Mouse (Mus musculus): ENCODE results near the gene Prkd2. TPM values are rescaled to one million over a fixed set of nuclear protein-coding genes. Genes with fewer than 3 reads are reported as not detected.

The Prkd2 gene
- polyA plus RNA-seq, 1 experiment from 2014 or later: 15.7 TPM

GRCm38 (mm10) chr7:16903439-16903955 lies 60.8 kb downstream of the Prkd2 start:
- 91% methylated on average over 2 of the region's 2 CpGs for WGBS
- no peak overlapping the region for H3K27ac ChIP-seq (ENCODE audit: low read depth, low read length)

GRCm38 (mm10) chr7:16904120-16904675 lies 61.5 kb downstream of the Prkd2 start:
- no peaks in the 10 kb centered on the region for H3K9me3 ChIP-seq (ENCODE audit: control insufficient read depth, low read length)
- ATAC-seq (ENCODE audit: low FRiP score, low TSS enrichment): no peak
- H3K4me3 ChIP-seq (ENCODE audit: low read length): no peak overlapping the region
- no peak overlapping the region for H3K4me2 ChIP-seq (replicated peaks; ENCODE audit: low read depth, low read length)
- no peak overlapping the region for H3K9ac ChIP-seq (ENCODE audit: low read depth, low read length)
- peaks cover 52% of the 10 kb centered on the region for H3K4me1 ChIP-seq (ENCODE audit: control insufficient read depth, insufficient read depth, low read length)
- no peaks in the 10 kb centered on the region for H3K27me3 ChIP-seq (ENCODE audit: control insufficient read depth, insufficient read depth, low read length)
- 39% methylated on average over 8 of the region's 10 CpGs for WGBS
- H3K36me3 ChIP-seq (ENCODE audit: control insufficient read depth, insufficient read depth, low read length): no peaks in the 10 kb centered on the region
- no peak overlapping the region for H3K27ac ChIP-seq (ENCODE audit: low read depth, low read length)

More at GRCm38 (mm10) chr7:16903439-16903955, 60.8 kb downstream of the Prkd2 start:
- ATAC-seq (ENCODE audit: low FRiP score, low TSS enrichment): no peak
- no peak overlapping the region for H3K4me2 ChIP-seq (replicated peaks; ENCODE audit: low read depth, low read length)
- peaks cover 49% of the 10 kb centered on the region for H3K4me1 ChIP-seq (ENCODE audit: control insufficient read depth, insufficient read depth, low read length)
- no peak overlapping the region for H3K4me3 ChIP-seq (ENCODE audit: low read length)
- H3K9ac ChIP-seq (ENCODE audit: low read depth, low read length): no peak overlapping the region
- H3K36me3 ChIP-seq (ENCODE audit: control insufficient read depth, insufficient read depth, low read length): no peaks in the 10 kb centered on the region
- no peaks in the 10 kb centered on the region for H3K9me3 ChIP-seq (ENCODE audit: control insufficient read depth, low read length)
- H3K27me3 ChIP-seq (ENCODE audit: control insufficient read depth, insufficient read depth, low read length): no peaks in the 10 kb centered on the region

GRCm38 (mm10) chr7:16905491-16906021 lies 62.9 kb downstream of the Prkd2 start:
- no peak overlapping the region for H3K4me3 ChIP-seq (ENCODE audit: low read length)
- peaks cover 57% of the 10 kb centered on the region for H3K4me1 ChIP-seq (ENCODE audit: control insufficient read depth, insufficient read depth, low read length)
- peak overlapping the region; percentile 44 for H3K27ac ChIP-seq (ENCODE audit: low read depth, low read length)
- no peak overlapping the region for H3K9ac ChIP-seq (ENCODE audit: low read depth, low read length)
- peak; percentile 77 for ATAC-seq (ENCODE audit: low FRiP score, low TSS enrichment)
- H3K4me2 ChIP-seq (replicated peaks; ENCODE audit: low read depth, low read length): no peak overlapping the region
- H3K27me3 ChIP-seq (ENCODE audit: control insufficient read depth, insufficient read depth, low read length): no peaks in the 10 kb centered on the region
- WGBS: 11% methylated on average over 9 of the region's 9 CpGs
- H3K9me3 ChIP-seq (ENCODE audit: control insufficient read depth, low read length): no peaks in the 10 kb centered on the region
- no peaks in the 10 kb centered on the region for H3K36me3 ChIP-seq (ENCODE audit: control insufficient read depth, insufficient read depth, low read length)

DNA sequence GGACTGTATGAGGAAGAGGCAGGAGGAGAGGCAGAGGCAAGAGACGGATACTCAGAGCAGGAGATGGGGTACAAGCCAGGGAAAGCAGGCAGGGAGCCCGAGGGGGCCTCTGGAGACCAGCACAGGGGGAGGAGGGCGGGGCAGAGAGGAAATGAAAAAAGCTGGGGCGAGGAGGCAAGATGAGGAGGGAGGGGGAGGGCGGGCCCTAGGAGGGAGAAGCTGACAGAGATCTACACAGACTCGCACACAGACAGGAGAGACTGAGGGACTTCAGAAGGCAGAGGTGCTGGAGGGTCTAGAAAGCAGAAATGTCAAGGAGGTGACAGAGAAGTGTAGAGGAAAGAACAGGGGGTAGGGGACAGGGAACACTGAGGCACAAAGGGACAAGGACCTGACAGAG lies 63.6 kb downstream of the Prkd2 start, which contains the start of gene Ptgir:
TSS of gene Ptgir (plus strand) at position 210 of the 400 bp plus-strand sequence.
- H3K9me3 ChIP-seq (ENCODE audit: control insufficient read depth, low read length): no peaks in the 10 kb centered on the region
- WGBS: 12% methylated on average over 6 of the region's 6 CpGs
- H3K27me3 ChIP-seq (ENCODE audit: control insufficient read depth, insufficient read depth, low read length): no peaks in the 10 kb centered on the region
- H3K27ac ChIP-seq (ENCODE audit: low read depth, low read length): peak within 1 kb of the TSS; percentile 44
- no peaks in the 10 kb centered on the region for H3K36me3 ChIP-seq (ENCODE audit: control insufficient read depth, insufficient read depth, low read length)
- H3K9ac ChIP-seq (ENCODE audit: low read depth, low read length): no peak within 1 kb of the TSS
- no peak for ATAC-seq (ENCODE audit: low FRiP score, low TSS enrichment)
- H3K4me3 ChIP-seq (ENCODE audit: low read length): no peak within 1 kb of the TSS
- peaks cover 52% of the 10 kb centered on the region for H3K4me1 ChIP-seq (ENCODE audit: control insufficient read depth, insufficient read depth, low read length)
- 0 out of 2 replicates have a peak within 1 kb of the TSS, but pooled peaks have one; percentile 3 for H3K4me2 ChIP-seq (replicated peaks; ENCODE audit: low read depth, low read length)

GRCm38 (mm10) chr7:16906889-16907559 lies 64.3 kb downstream of the Prkd2 start:
- H3K4me2 ChIP-seq (replicated peaks; ENCODE audit: low read depth, low read length): no peak overlapping the region
- H3K27ac ChIP-seq (ENCODE audit: low read depth, low read length): no peak overlapping the region
- no peak overlapping the region for H3K4me3 ChIP-seq (ENCODE audit: low read length)
- no peaks in the 10 kb centered on the region for H3K9me3 ChIP-seq (ENCODE audit: control insufficient read depth, low read length)
- no peak overlapping the region for H3K9ac ChIP-seq (ENCODE audit: low read depth, low read length)
- WGBS: 91% methylated on average over 41 of the region's 41 CpGs
- ATAC-seq (ENCODE audit: low FRiP score, low TSS enrichment): no peak
- peaks cover 44% of the 10 kb centered on the region for H3K4me1 ChIP-seq (ENCODE audit: control insufficient read depth, insufficient read depth, low read length)
- H3K36me3 ChIP-seq (ENCODE audit: control insufficient read depth, insufficient read depth, low read length): no peaks in the 10 kb centered on the region
- H3K27me3 ChIP-seq (ENCODE audit: control insufficient read depth, insufficient read depth, low read length): no peaks in the 10 kb centered on the region

GRCm38 (mm10) chr7:16907842-16908241 lies 65.1 kb downstream of the Prkd2 start:
- peak overlapping the region; percentile 17; the same call in 1 of the 2 replicates for H3K4me2 ChIP-seq (replicated peaks; ENCODE audit: low read depth, low read length)
- ATAC-seq (ENCODE audit: low FRiP score, low TSS enrichment): no peak

DNA sequence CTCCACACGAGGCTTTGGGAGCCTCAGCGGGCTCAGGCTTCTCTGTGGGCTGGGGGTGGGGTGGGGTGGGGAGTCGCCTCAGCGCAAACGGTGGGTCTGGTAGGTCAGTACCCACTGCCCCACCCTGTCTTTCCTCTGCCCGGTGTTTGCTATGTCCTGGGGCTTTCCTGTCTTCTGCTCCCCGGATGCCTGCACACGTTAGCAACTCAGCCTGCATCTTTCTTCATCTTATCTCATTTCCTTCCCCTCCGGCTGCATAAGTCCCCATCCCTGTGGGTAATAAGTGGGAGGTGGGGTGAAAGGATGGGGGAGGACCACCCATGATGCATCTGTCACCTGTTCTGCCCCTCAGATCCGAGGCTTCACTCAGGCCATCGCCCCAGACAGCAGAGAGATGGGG lies 65.7 kb downstream of the Prkd2 start:
- WGBS: 36% methylated on average over 11 of the region's 11 CpGs
- H3K36me3 ChIP-seq (ENCODE audit: control insufficient read depth, insufficient read depth, low read length): no peaks in the 10 kb centered on the region
- H3K4me1 ChIP-seq (ENCODE audit: control insufficient read depth, insufficient read depth, low read length): peaks cover 41% of the 10 kb centered on the region
- no peak overlapping the region for H3K27ac ChIP-seq (ENCODE audit: low read depth, low read length)
- H3K9me3 ChIP-seq (ENCODE audit: control insufficient read depth, low read length): no peaks in the 10 kb centered on the region
- no peak for ATAC-seq (ENCODE audit: low FRiP score, low TSS enrichment)
- H3K27me3 ChIP-seq (ENCODE audit: control insufficient read depth, insufficient read depth, low read length): no peaks in the 10 kb centered on the region
- H3K9ac ChIP-seq (ENCODE audit: low read depth, low read length): peak overlapping the region; percentile 12; the same call in 1 of the 2 replicates
- no peak overlapping the region for H3K4me3 ChIP-seq (ENCODE audit: low read length)
- H3K4me2 ChIP-seq (replicated peaks; ENCODE audit: low read depth, low read length): peak overlapping the region; percentile 17; the same call in 1 of the 2 replicates

More at GRCm38 (mm10) chr7:16907842-16908241, 65.1 kb downstream of the Prkd2 start:
- H3K9ac ChIP-seq (ENCODE audit: low read depth, low read length): peak overlapping the region; percentile 12; the same call in 1 of the 2 replicates
- peaks cover 41% of the 10 kb centered on the region for H3K4me1 ChIP-seq (ENCODE audit: control insufficient read depth, insufficient read depth, low read length)
- H3K36me3 ChIP-seq (ENCODE audit: control insufficient read depth, insufficient read depth, low read length): no peaks in the 10 kb centered on the region
- H3K27ac ChIP-seq (ENCODE audit: low read depth, low read length): no peak overlapping the region
- no peaks in the 10 kb centered on the region for H3K9me3 ChIP-seq (ENCODE audit: control insufficient read depth, low read length)
- no peak overlapping the region for H3K4me3 ChIP-seq (ENCODE audit: low read length)
- WGBS: 53% methylated on average over 7 of the region's 7 CpGs
- H3K27me3 ChIP-seq (ENCODE audit: control insufficient read depth, insufficient read depth, low read length): no peaks in the 10 kb centered on the region

DNA sequence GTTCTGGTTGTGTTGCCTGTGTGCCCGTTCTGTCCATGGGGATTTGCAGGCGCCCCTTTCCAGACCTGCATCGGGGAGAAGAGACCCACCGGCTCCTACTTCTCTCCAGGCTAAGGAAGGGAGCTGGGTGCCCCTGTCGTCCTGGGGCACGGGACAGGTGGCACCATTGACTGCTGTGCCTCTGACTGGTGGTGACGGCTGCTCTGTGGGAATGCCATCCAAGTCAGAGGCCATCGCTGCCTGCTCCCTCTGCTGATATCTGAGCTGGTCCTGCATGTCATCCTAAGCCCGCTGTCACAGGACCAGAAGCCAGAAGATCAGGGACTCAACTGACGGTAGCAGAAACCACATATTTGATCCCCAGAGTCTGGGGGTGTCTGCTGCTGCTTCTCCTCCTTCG lies 66.2 kb downstream of the Prkd2 start:
- no peak overlapping the region for H3K9ac ChIP-seq (ENCODE audit: low read depth, low read length)
- H3K4me3 ChIP-seq (ENCODE audit: low read length): no peak overlapping the region
- 59% methylated on average over 11 of the region's 11 CpGs for WGBS
- H3K36me3 ChIP-seq (ENCODE audit: control insufficient read depth, insufficient read depth, low read length): no peaks in the 10 kb centered on the region; the same call in 1 of the 2 replicates
- no peak overlapping the region for H3K4me2 ChIP-seq (replicated peaks; ENCODE audit: low read depth, low read length)
- H3K4me1 ChIP-seq (ENCODE audit: control insufficient read depth, insufficient read depth, low read length): peaks cover 41% of the 10 kb centered on the region
- no peaks in the 10 kb centered on the region for H3K9me3 ChIP-seq (ENCODE audit: control insufficient read depth, low read length)
- H3K27ac ChIP-seq (ENCODE audit: low read depth, low read length): no peak overlapping the region
- ATAC-seq (ENCODE audit: low FRiP score, low TSS enrichment): no peak
- no peaks in the 10 kb centered on the region for H3K27me3 ChIP-seq (ENCODE audit: control insufficient read depth, insufficient read depth, low read length)

DNA sequence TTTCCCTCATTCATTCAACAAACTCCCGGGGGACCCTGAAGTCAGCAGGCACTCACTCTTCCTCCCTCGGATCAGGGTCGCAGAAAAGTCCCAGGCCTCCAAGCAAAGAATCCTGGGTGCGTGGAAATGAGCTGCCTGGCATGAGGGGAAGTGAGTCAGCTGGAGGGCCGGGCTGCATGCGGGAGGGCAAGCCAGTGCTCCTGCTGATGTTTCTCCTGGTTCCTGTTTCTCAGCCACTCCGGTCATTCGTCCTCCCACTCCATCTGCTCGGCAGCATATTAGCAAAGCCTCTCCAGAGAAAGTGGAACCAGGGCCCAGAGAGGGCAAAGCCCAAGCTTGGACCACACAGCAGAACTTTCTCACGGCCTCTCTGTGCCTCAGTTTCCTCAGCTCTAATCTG lies 67.2 kb downstream of the Prkd2 start:
- Histone ChIP-seq H3K36me3 (ENCODE audit: control insufficient read depth, insufficient read depth, low read length) (peaks cover 6% of the 10 kb centered on the region), H3K9ac (ENCODE audit: low read depth, low read length) (no peak overlapping the region), H3K27ac (ENCODE audit: low read depth, low read length) (no peak overlapping the region), H3K4me1 (ENCODE audit: control insufficient read depth, insufficient read depth, low read length) (peaks cover 35% of the 10 kb centered on the region), H3K4me3 (ENCODE audit: low read length) (no peak overlapping the region), H3K27me3 (ENCODE audit: control insufficient read depth, insufficient read depth, low read length) (no peaks in the 10 kb centered on the region), H3K4me2 (replicated peaks; ENCODE audit: low read depth, low read length) (no peak overlapping the region), H3K9me3 (ENCODE audit: control insufficient read depth, low read length) (no peaks in the 10 kb centered on the region)
- ATAC-seq (ENCODE audit: low FRiP score, low TSS enrichment): no peak
- 32% methylated on average over 10 of the region's 10 CpGs for WGBS
